Mouse (Mus musculus): ENCODE data around the gene Gm21680.
"Not testable (repeated sequence)": the region's sequence is repeated elsewhere in the genome, so short reads cannot be mapped to it uniquely, and the experiment has no call there.

Gm21680 gene

GRCm38 (mm10) chr5:25972563-25972962 is at the start of gene Gm21680:
Gm21680 (minus strand) TSS chr5:25972663.
- not testable (repeated sequence) for DNase-seq (ENCODE audit: extremely low spot score, low read depth, low spot score)

GRCm38 (mm10) chr5:26007697-26008096 is 35.2 kb upstream of the Gm21680 start:
- DNase-seq (ENCODE audit: extremely low spot score, low read depth, low spot score): not testable (repeated sequence)

- DNase-seq (ENCODE audit: extremely low spot score, low read depth, low spot score): not testable (repeated sequence)
These were observed 34.7 kb upstream of the Gm21680 start for GRCm38 (mm10) chr5:26006937-26007695.

- DNase-seq (ENCODE audit: extremely low spot score, low read depth, low spot score): not testable (repeated sequence)
These were observed 32.2 kb upstream of the Gm21680 start, which contains the start of gene Gm1979 for GRCm38 (mm10) chr5:26004698-26005097. Gm1979 (minus strand) TSS chr5:26004798.

- not testable (repeated sequence) for DNase-seq (ENCODE audit: extremely low spot score, low read depth, low spot score)
These were observed 16.1 kb upstream of the Gm21680 start, which contains the start of gene Gm21698 for GRCm38 (mm10) chr5:25988550-25988949. Gm21698 (minus strand) TSS chr5:25988650.

GRCm38 (mm10) chr5:25957050-25957449 is 15.4 kb downstream of the Gm21680 start:
- not testable (repeated sequence) for DNase-seq (ENCODE audit: extremely low spot score, low read depth, low spot score)

- not testable (repeated sequence) for DNase-seq (ENCODE audit: extremely low spot score, low read depth, low spot score)
These were observed 15.9 kb downstream of the Gm21680 start for GRCm38 (mm10) chr5:25956611-25957010.

DNA sequence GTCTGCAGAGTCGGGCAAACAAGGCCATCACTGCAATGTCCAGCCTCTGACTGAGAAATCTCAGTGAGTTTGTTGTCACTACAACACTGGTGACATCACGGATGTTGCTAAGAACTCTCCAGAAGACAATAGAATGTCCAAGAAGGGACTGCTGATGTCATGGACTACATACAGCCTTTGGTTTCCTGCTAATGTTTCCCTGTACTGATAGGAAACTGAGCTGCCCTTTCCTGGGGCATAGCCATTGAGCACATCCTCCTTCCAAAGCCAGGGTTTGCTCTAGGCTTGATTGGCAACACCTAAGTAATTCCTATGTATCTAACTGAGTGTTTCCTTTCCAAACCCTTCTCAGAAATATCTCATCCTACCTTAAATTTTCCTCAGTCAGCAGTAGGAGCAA is 18.1 kb downstream of the Gm21680 start, which contains the start of gene Gm21671:
Gene Gm21671, minus strand, starts transcription at position 101 of the 400 bp plus-strand sequence.
- DNase-seq (ENCODE audit: extremely low spot score, low read depth, low spot score): not testable (repeated sequence)

- not testable (repeated sequence) for DNase-seq (ENCODE audit: extremely low spot score, low read depth, low spot score)
These were observed 27.1 kb downstream of the Gm21680 start for GRCm38 (mm10) chr5:25945391-25945790.

DNA sequence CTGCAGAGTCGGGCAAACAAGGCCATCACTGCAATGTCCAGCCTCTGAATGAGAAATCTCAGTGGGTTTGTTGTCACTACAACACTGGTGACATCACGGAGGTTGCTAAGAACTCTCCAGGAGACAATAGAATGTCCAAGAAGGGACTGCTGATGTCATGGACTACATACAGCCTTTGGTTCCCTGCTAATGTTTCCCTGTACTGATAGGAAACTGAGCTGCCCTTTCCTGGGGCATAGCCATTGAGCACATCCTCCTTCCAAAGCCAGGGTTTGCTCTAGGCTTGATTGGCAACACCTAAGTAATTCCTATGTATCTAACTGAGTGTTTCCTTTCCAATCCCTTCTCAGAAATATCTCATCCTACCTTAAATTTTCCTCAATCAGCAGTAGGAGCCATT is 30.2 kb downstream of the Gm21680 start, which contains the start of gene Gm21663:
Gene Gm21663, minus strand, starts transcription at position 101 of the 400 bp plus-strand sequence.
- DNase-seq (ENCODE audit: extremely low spot score, low read depth, low spot score): not testable (repeated sequence)

Data from hindlimb bud, embryonic 11.5 days (tissue).